Mouse (Mus musculus) brain, embryonic 14.5 days (tissue): ENCODE data around the gene Casp8ap2.

ENCODE experiments used
- CTCF ChIP-seq: fragments of 200-500 bp; IDR thresholded peaks from 2 replicates; pipeline ENCODE4 v1.5.1; 2012; ENCODE audit warnings: inconsistent platforms, mild to moderate bottlenecking, moderate library complexity, borderline replicate concordance; ENCODE audit not compliant: insufficient read depth, insufficient read length; ENCODE audit errors: extremely low read depth
- POLR2A ChIP-seq: fragments of 200-500 bp; IDR thresholded peaks from 2 replicates; pipeline ENCODE4 v1.6.1; 2012; ENCODE audit warnings: mild to moderate bottlenecking, inconsistent platforms, borderline replicate concordance; ENCODE audit not compliant: poor library complexity, insufficient read depth, insufficient read length, severe bottlenecking; ENCODE audit errors: extremely low read depth

GRCm38 (mm10) chr4:32621637-32622036 lies 6.4 kb downstream of the Casp8ap2 start:
- TF ChIP-seq CTCF (no peak), POLR2A (no peak)
